Mouse (Mus musculus) stomach, adult 2 months (tissue): ENCODE results near the gene Gpsm2. TPM values are rescaled to one million over a fixed set of nuclear protein-coding genes. Genes with fewer than 3 reads are reported as not detected.

ENCODE experiments used
- polyA plus RNA-seq: library from polyadenylated mRNA; depleted of rRNA; stranded (reverse); fragments of >200 nt; gene quantifications from 2 replicates; pipeline ENCODE4 v1.2.3, GENCODE M21; 2012; rRNA removed

Gpsm2 gene
- polyA plus RNA-seq = 2.4 TPM in 2 replicates

DNA sequence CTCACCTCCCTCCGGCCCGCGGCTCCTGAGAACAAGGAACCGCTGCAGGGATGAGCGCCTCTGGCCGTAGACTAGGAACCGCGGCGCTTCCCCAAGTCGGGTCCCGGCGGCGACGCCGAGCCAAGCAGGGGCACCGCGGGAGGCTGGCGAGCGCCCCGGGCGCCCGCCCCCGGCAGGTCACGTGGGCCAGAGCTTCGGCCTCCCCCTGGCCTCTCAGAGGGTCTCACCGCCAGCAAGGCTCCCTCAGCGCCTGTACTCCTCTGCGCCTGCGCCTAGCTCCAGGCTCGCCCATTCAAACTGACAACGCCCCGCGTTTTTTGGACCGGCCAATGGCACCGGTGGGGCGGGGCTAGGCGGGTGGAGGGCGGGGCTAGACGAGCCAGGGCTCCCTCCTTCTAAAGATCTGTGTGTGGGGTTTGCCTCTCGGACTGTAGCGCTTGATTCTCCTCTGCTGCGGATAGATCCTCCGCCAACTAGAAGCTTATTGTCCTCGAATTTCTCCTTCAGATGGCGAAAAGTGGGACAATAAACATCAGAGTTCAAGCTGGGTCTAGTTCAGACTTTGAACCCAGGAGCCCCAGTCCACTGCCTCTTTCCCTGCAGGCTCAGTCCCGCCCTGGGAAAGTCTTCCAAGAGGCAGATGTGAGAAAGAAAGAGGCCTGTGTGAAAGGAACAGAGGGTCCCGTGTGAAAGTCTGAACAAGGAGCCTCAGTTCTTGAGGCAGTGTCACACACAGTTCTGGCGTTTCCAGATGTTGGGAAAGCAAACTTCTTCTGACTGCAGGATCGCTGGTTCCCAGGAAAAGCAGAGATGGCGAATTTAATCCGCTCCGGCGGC lies at the start of gene Gpsm2:
Gene Gpsm2, minus strand, starts transcription at position 274 of the 837 bp plus-strand sequence.

GRCm38 (mm10) chr3:108739045-108739708 lies 17.1 kb upstream of the Gpsm2 start, which contains the start of gene Aknad1:
Gene Aknad1, plus strand, starts transcription at chr3:108739658.

GRCm38 (mm10) chr3:108653710-108654379 lies 68.3 kb downstream of the Gpsm2 start, which contains the start of gene Clcc1:
Gene Clcc1, plus strand, starts transcription at chr3:108653913.

Other genes starting within 250 kb of the Gpsm2 start
- gene 1700013F07Rik, start 188.2 kb downstream of the Gpsm2 start, polyA plus RNA-seq = not detected in 2 replicates
- gene 5330417C22Rik, start 185.8 kb downstream of the Gpsm2 start, polyA plus RNA-seq = 8.4 and 14.0 TPM in 2 replicates
- gene Tmem167b, start 159.8 kb downstream of the Gpsm2 start, polyA plus RNA-seq = 1.6 and 1.7 TPM in 2 replicates
- 0.23 and 0.40 TPM in 2 replicates for gene Taf13, start 150.6 kb downstream of the Gpsm2 start, polyA plus RNA-seq
- gene Wdr47, start 131.0 kb downstream of the Gpsm2 start, polyA plus RNA-seq = 1.5 and 2.0 TPM in 2 replicates
- 6.2 and 9.3 TPM in 2 replicates for gene Clcc1, start 68.4 kb downstream of the Gpsm2 start, polyA plus RNA-seq
- not detected in 2 replicates for gene Aknad1, start 17.3 kb upstream of the Gpsm2 start, polyA plus RNA-seq
- 0.57 and 1.3 TPM in 2 replicates for gene Stxbp3, start 118.2 kb upstream of the Gpsm2 start, polyA plus RNA-seq
- gene Fndc7, start 167.7 kb upstream of the Gpsm2 start, polyA plus RNA-seq = 0.06 and 0.17 TPM in 2 replicates
- gene Prpf38b, start 189.4 kb upstream of the Gpsm2 start, polyA plus RNA-seq = 19.2 and 37.7 TPM in 2 replicates
- not detected in 2 replicates for gene Henmt1, start 217.6 kb upstream of the Gpsm2 start, polyA plus RNA-seq
- 0.90 TPM in 1 of 2 replicates, not detected in the other for gene Gm9857, start 218.1 kb upstream of the Gpsm2 start, polyA plus RNA-seq